Mouse (Mus musculus) G1E (cell line): ENCODE data around the gene Stc2.

Experiments
- CTCF ChIP-seq: IDR thresholded peaks from 2 replicates; pipeline ENCODE4 v1.5.1; 2012; ENCODE audit warnings: low read depth, low read length, inconsistent platforms, mixed read lengths
- GATA1 ChIP-seq: IDR thresholded peaks from 2 replicates; pipeline ENCODE4 v1.6.1; 2012; ENCODE audit warnings: borderline replicate concordance, low read length, inconsistent platforms, mixed read lengths
- GATA2 ChIP-seq: IDR thresholded peaks from 2 replicates; pipeline ENCODE4 v1.6.1; 2012; ENCODE audit warnings: low read depth, low read length, inconsistent platforms, borderline replicate concordance
- POLR2AphosphoS5 ChIP-seq: IDR thresholded peaks from 2 replicates; pipeline ENCODE4 v1.6.1; 2012; ENCODE audit warnings: low read depth, low read length, inconsistent platforms; ENCODE audit not compliant: insufficient replicate concordance
- TAL1 ChIP-seq: conservative IDR thresholded peaks from 2 replicates; pipeline ENCODE4 v1.6.1; 2012; ENCODE audit warnings: low read depth, low read length, inconsistent platforms, mixed read lengths

DNA sequence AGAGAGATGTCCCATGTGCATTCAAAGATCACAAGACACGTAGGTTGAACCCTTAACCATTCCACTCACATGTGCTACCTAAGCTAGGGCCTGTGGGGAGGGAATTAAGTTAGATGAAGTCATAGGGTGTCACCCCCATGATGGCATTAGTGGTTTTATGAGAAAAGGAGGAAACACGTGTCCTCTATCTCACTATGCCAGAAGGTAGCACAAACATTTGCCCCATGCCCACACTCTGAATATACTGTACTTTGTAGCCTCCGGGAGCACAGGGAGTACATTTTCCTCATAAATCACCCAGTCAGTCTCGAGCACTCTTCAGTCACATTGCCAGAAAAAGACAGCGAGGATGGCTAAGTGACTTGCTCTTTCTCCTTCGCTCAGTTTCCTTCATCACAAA is 24.2 kb upstream of the Stc2 start:
- TF ChIP-seq CTCF (no peak), GATA2 (no peak), TAL1 (no peak), GATA1 (no peak), POLR2AphosphoS5 (no peak)
